Mouse (Mus musculus): Measurements from ENCODE around the gene Clec3b.

Gene Clec3b

GRCm38 (mm10) chr9:123152026-123152425 lies 1.3 kb downstream of the Clec3b start:
- DNase-seq (ENCODE audit: low read depth in 1 of 2, low spot score in 2 of 2): no peak

DNA sequence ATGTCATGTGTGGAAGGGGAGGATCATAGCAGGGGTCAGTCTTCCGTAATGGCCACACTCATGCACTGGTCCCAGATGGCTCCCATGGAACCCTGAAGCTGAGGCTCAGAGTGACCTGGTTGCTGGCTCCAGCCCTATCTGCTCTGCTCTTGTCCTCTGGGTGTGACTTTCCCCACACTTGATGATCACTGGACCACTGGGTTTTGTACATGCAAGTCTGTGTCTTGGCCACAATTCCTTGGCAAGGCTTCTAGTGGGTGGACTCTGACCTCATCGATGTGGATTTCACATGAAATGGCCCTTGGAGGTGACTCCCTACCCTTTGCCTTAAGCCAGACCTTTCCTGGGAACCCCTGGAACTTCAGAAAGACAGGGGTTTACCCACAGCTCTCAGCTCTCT lies 2.4 kb downstream of the Clec3b start:
- no peak for DNase-seq (ENCODE audit: low read depth in 1 of 2, low spot score in 2 of 2)

DNA sequence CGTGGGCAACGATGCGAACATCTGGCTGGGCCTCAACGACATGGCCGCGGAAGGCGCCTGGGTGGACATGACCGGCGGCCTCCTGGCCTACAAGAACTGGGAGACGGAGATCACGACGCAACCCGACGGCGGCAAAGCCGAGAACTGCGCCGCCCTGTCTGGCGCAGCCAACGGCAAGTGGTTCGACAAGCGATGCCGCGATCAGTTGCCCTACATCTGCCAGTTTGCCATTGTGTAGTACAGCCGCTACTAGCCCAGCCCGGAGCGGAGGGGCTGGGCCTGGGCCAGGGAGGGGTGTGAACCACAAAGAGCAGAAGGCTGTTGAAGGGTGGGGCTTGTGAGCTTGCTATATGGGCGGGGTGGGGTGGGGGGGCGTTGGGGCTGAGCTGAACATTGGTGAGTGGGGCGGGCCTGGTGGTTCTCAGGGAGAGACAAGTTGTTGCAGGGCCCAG lies 6.2 kb downstream of the Clec3b start:
- DNase-seq (ENCODE audit: low read depth in 1 of 2, low spot score in 2 of 2): no peak

DNA sequence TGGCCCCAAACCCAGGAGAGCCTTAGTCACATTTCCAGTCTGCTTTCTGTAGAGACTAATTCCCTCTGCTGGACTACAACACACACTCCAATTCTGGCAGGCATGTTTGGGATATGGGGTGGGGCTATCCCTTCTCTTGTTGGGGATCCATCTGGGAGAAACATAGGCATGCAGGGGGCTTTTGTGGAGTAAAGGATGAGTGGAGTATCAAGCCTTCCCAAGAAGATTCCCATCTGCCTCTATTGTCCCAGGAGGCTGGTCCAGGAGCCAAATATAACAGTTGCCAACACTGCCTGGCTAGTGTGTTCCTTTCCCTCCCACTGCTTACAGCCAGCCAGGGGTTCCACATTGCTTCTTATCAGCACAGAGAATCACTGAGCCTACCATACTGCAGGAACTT lies 7.0 kb downstream of the Clec3b start:
- no peak for DNase-seq (ENCODE audit: low read depth in 1 of 2, low spot score in 2 of 2)

- DNase-seq (ENCODE audit: low read depth in 1 of 2, low spot score in 2 of 2): no peak
Measured at GRCm38 (mm10) chr9:123158125-123158836, 7.5 kb downstream of the Clec3b start.

DNA sequence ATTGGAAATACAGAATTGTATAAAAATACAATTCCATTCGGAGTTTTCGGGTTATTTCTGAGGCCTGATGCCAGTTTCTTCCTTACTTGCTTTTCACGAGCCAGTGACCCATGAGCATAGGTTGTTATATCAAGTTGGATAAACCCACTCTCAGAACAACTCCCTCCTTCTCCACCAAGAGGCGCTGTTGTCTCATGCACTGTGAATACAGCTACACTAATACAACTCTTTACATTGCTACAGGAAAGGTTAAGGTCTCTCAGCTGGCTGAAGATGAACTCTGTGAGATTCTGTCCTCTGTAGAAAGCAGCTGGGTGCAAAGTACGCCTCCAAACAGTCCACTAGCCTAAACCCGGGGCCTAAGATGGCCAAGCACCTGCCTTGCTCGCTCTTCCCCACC lies 8.6 kb downstream of the Clec3b start:
- DNase-seq (ENCODE audit: low read depth in 1 of 2, low spot score in 2 of 2): peak in 1 of 2 experiments; percentile 8

GRCm38 (mm10) chr9:123161792-123162191 lies 11.0 kb downstream of the Clec3b start:
- no peak for DNase-seq (ENCODE audit: low read depth in 1 of 2, low spot score in 2 of 2)

- no peak for DNase-seq (ENCODE audit: low read depth in 1 of 2, low spot score in 2 of 2)
Measured at GRCm38 (mm10) chr9:123162985-123163694, 12.4 kb downstream of the Clec3b start.

GRCm38 (mm10) chr9:123165781-123166443 lies 15.2 kb downstream of the Clec3b start:
- DNase-seq (ENCODE audit: low read depth in 1 of 2, low spot score in 2 of 2): no peak

GRCm38 (mm10) chr9:123173760-123174159 lies 23.0 kb downstream of the Clec3b start:
- no peak for DNase-seq (ENCODE audit: low read depth in 1 of 2, low spot score in 2 of 2)

DNA sequence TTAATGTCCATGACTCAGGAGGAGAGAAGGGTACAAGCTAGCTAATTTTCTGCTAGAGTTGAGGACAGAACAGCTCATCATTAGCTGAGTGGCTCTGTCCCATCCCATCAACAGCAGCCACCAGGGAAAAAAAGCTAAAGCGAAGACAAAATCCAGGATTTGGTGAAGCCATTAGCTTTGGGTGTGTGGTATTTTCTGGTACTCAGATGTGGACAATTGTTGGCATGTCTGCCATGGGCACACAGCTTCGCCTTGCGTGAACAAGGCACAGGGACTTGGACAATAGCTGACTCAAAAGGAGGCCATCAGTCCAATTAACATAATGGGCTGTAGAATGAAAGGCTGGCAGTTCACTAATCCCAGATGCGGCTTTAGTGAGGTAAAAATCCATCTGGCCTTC lies 23.6 kb downstream of the Clec3b start:
- DNase-seq (ENCODE audit: low read depth in 1 of 2, low spot score in 2 of 2): no peak

GRCm38 (mm10) chr9:123177380-123178048 lies 26.8 kb downstream of the Clec3b start:
- no peak for DNase-seq (ENCODE audit: low read depth in 1 of 2, low spot score in 2 of 2)

DNA sequence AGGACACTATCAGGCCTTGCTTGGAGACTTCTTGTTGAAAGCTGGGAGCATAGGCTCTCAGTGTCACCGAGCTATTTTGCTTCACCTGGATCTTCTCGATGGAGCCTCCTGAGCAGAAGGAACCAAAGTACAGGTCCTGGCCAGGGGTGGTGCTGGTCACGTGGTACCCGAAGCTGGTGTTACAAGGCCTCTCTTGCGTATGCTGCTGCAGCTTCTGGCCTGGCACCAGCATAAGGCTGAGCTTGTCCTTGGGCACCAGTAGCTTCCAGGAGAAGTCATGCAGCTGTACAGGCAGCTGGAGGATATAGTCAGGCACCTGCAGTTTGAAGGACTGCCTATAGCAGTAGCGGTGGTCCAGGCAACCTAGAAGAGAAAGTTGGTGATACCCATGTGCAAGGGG lies 29.3 kb downstream of the Clec3b start:
- no peak for DNase-seq (ENCODE audit: low read depth in 1 of 2, low spot score in 2 of 2)

- DNase-seq (ENCODE audit: low read depth in 1 of 2, low spot score in 2 of 2): no peak
Measured at GRCm38 (mm10) chr9:123183226-123183625, 32.5 kb downstream of the Clec3b start.

- DNase-seq (ENCODE audit: low read depth in 1 of 2, low spot score in 2 of 2): no peak
Measured at GRCm38 (mm10) chr9:123185546-123185945, 34.8 kb downstream of the Clec3b start.

DNA sequence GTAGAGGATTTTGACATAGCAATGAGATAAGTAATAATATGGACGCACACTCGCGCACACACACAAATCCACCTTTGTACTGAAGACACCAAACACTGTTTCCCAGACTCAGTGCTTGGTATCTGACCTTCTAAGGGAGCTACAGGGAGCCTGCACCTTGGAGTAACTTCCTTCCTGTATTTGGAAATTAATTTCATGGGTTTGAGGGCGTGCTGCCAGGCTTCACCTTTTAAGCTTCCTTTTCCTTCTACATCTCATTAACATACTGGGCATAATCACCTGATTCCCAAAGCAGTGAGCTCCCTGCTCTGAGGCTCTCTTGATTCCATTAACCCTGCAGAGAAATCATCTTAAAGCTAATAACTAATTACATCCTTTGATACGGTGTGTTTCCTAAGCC lies 35.4 kb downstream of the Clec3b start:
- DNase-seq (ENCODE audit: low read depth in 1 of 2, low spot score in 2 of 2): no peak

DNA sequence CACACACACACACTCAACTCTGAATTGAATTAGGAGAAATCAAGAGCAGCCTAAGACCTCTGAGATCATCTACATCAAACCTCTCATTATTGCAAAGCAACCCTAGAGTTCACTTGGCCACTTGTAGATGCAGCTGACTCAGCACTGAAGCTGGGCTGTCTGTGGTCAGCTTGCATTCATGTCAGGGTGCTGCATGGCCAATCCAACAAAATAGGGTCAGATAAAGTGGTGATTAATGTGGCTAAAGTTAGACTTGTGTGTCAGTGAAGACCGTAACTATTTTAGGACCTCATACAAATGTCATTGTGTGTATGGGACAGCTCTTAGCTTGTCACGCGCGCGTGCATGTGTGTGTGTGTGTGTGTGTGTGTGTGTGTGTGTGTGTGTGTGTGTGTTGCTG lies 36.8 kb downstream of the Clec3b start:
- DNase-seq (ENCODE audit: low read depth in 1 of 2, low spot score in 2 of 2): no peak

- no peak for DNase-seq (ENCODE audit: low read depth in 1 of 2, low spot score in 2 of 2)
Measured at GRCm38 (mm10) chr9:123188271-123188670, 37.5 kb downstream of the Clec3b start.

DNA sequence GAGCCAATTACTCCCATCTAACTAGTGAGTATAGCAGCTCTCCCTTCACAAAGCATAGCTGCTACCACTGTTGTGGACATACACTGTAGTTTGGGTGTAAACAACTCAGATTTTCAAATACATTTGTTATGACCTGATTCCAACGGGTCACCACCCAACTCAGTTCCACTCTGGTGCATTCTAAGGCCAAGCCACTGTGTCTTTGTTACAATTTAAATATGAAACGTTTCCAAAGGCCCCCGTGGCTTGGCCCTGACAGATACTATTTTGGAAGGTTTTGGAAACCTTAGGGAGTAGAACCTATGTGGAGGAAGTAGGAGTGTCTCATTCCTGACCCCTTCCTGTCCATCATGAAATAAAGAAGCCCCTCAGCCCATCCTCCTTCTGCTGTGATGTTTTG lies 49.4 kb downstream of the Clec3b start:
- DNase-seq (ENCODE audit: low read depth in 1 of 2, low spot score in 2 of 2): no peak

GRCm38 (mm10) chr9:123206526-123206925 lies 55.8 kb downstream of the Clec3b start:
- no peak for DNase-seq (ENCODE audit: low read depth in 1 of 2, low spot score in 2 of 2)

- no peak for DNase-seq (ENCODE audit: low read depth in 1 of 2, low spot score in 2 of 2)
Measured at GRCm38 (mm10) chr9:123206948-123207347, 56.2 kb downstream of the Clec3b start.
